Mouse (Mus musculus): Measurements from ENCODE around the gene Ranbp10. TPM values are rescaled to one million over a fixed set of nuclear protein-coding genes. Genes with fewer than 3 reads are reported as not detected.

Ranbp10 gene
- polyA plus RNA-seq, 1 experiment from 2014 or later, result 14.1 TPM

DNA sequence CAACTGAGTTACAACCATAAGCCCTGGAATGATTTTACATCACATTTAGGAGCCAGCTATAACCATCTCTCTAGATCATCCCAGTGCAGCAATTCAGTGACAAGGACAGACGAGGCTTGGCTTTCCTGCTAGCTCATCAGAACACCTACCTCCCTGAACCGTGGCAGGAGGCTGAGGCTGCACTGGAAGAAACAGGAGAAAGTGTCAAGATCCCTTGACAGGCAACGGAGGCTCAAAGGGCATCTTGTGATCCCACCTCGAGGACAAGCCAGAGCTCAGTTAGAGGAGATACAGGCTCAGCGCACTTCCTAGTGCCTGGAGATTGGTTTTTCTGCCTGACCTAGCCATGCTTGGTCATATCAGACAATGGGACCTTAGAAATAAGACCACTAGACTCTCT lies 14.6 kb downstream of the Ranbp10 start:
- no peaks in the 10 kb centered on the region for H3K27me3 ChIP-seq (ENCODE audit: control insufficient read depth, insufficient read depth, low read length)
- no peak overlapping the region for H3K4me2 ChIP-seq (ENCODE audit: low read depth, low read length)
- H3K9me3 ChIP-seq (replicated peaks; ENCODE audit: control insufficient read depth, low read length), result no peaks in the 10 kb centered on the region
- no peak overlapping the region for H3K4me3 ChIP-seq (replicated peaks; ENCODE audit: low read length)
- ATAC-seq (ENCODE audit: insufficient read depth, low FRiP score), result no peak
- no peaks in the 10 kb centered on the region for H3K36me3 ChIP-seq (ENCODE audit: control insufficient read depth, insufficient read depth, low read length)
- WGBS, result 83% methylated on average over 5 of the region's 5 CpGs
- H3K4me1 ChIP-seq (ENCODE audit: control insufficient read depth, insufficient read depth, low read length), result no peaks in the 10 kb centered on the region; the same call in 1 of the 2 replicates
- H3K27ac ChIP-seq (ENCODE audit: low read length), result no peak overlapping the region; the same call in 1 of the 2 replicates
- no peak overlapping the region for H3K9ac ChIP-seq (ENCODE audit: low read length)

DNA sequence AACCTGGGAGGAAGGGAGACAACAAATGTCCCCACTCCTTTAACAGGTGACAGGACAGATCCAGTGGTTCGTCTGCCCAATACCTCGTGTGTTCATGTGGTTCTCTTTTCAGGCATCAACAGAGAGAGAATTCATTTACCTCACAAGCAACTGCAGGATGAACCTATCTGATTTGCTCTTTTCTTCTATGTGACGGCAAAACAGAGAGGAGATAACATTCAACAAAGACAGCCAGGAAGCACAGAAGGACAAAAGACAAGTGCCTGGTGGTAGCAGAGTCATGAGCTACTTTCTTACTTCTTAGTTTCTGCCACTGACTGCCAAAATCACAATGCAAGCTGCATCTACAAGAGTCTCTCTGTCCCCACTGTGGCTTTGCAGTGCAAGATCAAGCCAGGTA lies 15.6 kb downstream of the Ranbp10 start:
- no peaks in the 10 kb centered on the region; the same call in 1 of the 2 replicates for H3K4me1 ChIP-seq (ENCODE audit: control insufficient read depth, insufficient read depth, low read length)
- WGBS, result 66% methylated on average over 3 of the region's 3 CpGs
- no peak overlapping the region for H3K4me2 ChIP-seq (ENCODE audit: low read depth, low read length)
- no peaks in the 10 kb centered on the region for H3K9me3 ChIP-seq (replicated peaks; ENCODE audit: control insufficient read depth, low read length)
- ATAC-seq (ENCODE audit: insufficient read depth, low FRiP score), result no peak
- H3K27me3 ChIP-seq (ENCODE audit: control insufficient read depth, insufficient read depth, low read length), result no peaks in the 10 kb centered on the region
- no peaks in the 10 kb centered on the region for H3K36me3 ChIP-seq (ENCODE audit: control insufficient read depth, insufficient read depth, low read length)
- H3K27ac ChIP-seq (ENCODE audit: low read length), result no peak overlapping the region
- no peak overlapping the region for H3K9ac ChIP-seq (ENCODE audit: low read length)
- no peak overlapping the region for H3K4me3 ChIP-seq (replicated peaks; ENCODE audit: low read length)

DNA sequence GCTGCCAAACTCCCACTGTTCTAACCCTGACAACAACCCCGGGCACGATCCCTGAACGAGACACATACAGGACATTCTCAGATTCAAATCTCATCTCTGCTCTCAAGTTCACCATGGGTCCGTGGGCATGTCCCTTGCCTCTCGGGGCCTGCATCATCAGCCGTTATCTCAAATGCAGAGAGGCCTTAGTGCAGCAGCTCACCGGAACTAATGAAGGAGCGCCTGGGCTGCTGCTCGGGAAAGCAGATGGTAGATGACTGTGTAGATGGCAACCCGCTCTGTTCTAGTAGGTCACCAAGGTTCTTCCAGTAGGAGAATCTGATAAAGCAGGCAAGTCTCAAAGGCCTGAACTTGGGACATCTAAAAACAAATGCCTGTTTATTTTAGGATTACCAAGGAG lies 16.1 kb downstream of the Ranbp10 start:
- Histone ChIP-seq H3K4me2 (ENCODE audit: low read depth, low read length) (no peak overlapping the region), H3K4me3 (replicated peaks; ENCODE audit: low read length) (no peak overlapping the region), H3K36me3 (ENCODE audit: control insufficient read depth, insufficient read depth, low read length) (no peaks in the 10 kb centered on the region), H3K4me1 (ENCODE audit: control insufficient read depth, insufficient read depth, low read length) (no peaks in the 10 kb centered on the region; the same call in 1 of the 2 replicates), H3K9me3 (replicated peaks; ENCODE audit: control insufficient read depth, low read length) (no peaks in the 10 kb centered on the region), H3K27ac (ENCODE audit: low read length) (no peak overlapping the region), H3K9ac (ENCODE audit: low read length) (no peak overlapping the region), H3K27me3 (ENCODE audit: control insufficient read depth, insufficient read depth, low read length) (no peaks in the 10 kb centered on the region)
- 89% methylated on average over 10 of the region's 10 CpGs for WGBS
- ATAC-seq (ENCODE audit: insufficient read depth, low FRiP score), result no peak

DNA sequence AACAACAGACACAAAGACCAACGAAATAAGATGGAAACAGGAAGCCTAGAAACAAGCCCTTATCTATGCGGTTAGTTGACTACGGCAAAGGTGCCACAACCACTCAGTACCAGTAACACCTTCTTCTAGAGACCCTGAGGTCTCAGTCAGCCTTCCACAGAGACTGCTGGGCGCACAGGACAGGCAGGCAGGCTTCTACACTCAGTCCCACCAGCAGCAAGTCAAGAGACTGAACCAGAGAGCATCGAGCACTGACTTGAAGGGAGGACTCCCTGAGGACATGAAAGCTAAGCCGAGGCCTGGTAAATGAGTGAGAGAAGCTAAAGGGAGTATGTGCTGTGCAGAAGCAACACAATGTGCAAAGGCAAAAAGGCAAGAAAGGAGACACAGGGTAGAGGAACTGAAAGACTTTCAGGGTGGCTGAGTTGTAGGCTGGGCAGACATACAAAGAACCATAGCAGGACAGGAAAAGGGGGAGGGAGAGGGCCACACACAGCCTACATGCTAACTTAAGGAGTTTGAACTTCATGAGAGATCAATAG lies 16.8 kb downstream of the Ranbp10 start:
- Histone ChIP-seq H3K27ac (ENCODE audit: low read length) (no peak overlapping the region), H3K4me1 (ENCODE audit: control insufficient read depth, insufficient read depth, low read length) (no peaks in the 10 kb centered on the region; the same call in 1 of the 2 replicates), H3K9ac (ENCODE audit: low read length) (no peak overlapping the region), H3K4me2 (ENCODE audit: low read depth, low read length) (no peak overlapping the region), H3K27me3 (ENCODE audit: control insufficient read depth, insufficient read depth, low read length) (no peaks in the 10 kb centered on the region), H3K9me3 (replicated peaks; ENCODE audit: control insufficient read depth, low read length) (no peaks in the 10 kb centered on the region), H3K4me3 (replicated peaks; ENCODE audit: low read length) (no peak overlapping the region), H3K36me3 (ENCODE audit: control insufficient read depth, insufficient read depth, low read length) (no peaks in the 10 kb centered on the region)
- WGBS, result 85% methylated on average over 6 of the region's 6 CpGs
- no peak for ATAC-seq (ENCODE audit: insufficient read depth, low FRiP score)

DNA sequence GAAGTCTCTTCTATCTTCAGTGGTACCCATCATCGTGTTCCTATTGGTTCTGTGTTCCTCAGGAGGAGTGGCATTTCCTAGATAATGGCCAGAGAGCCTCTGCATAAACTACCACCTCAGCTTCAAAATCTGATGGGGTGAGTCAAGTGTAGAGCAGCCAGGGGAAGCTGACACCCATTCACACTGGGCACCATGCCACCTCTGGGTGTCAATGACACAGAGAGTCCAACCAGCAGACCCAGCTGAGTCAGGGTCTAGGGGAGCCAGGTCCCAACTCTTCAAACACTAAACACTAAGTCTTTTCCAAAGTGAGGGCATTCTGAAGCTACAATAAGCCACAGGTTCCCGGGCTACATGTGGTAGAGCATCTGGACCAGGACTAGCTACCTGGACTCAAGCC lies 18.7 kb downstream of the Ranbp10 start:
- Histone ChIP-seq H3K36me3 (ENCODE audit: control insufficient read depth, insufficient read depth, low read length) (no peaks in the 10 kb centered on the region), H3K27me3 (ENCODE audit: control insufficient read depth, insufficient read depth, low read length) (no peaks in the 10 kb centered on the region), H3K4me2 (ENCODE audit: low read depth, low read length) (no peak overlapping the region), H3K4me3 (replicated peaks; ENCODE audit: low read length) (no peak overlapping the region), H3K9ac (ENCODE audit: low read length) (no peak overlapping the region), H3K4me1 (ENCODE audit: control insufficient read depth, insufficient read depth, low read length) (no peaks in the 10 kb centered on the region; the same call in 1 of the 2 replicates), H3K9me3 (replicated peaks; ENCODE audit: control insufficient read depth, low read length) (no peaks in the 10 kb centered on the region), H3K27ac (ENCODE audit: low read length) (no peak overlapping the region)
- no peak for ATAC-seq (ENCODE audit: insufficient read depth, low FRiP score)
- WGBS, result 96% methylated on average over 2 of the region's 2 CpGs

DNA sequence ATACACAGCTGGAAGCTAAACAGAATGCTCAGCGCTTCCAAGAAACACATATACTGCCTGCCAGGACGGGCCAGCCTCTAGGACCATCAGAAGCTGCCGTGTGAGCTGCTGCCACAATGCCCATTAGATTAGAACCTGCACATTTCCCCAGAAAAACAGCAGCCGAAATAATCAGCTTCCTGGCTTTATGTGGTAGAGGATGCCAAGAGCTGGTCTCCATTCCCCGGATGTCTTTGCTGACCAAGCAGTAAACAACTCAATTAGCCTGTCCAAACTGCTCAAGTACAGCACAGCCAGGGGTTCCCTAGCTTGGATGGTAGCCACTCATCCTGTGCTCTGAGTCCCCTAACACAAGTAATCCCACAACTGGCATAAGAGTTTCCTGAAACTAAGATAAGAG lies 19.4 kb downstream of the Ranbp10 start:
- no peak overlapping the region for H3K4me3 ChIP-seq (replicated peaks; ENCODE audit: low read length)
- H3K9ac ChIP-seq (ENCODE audit: low read length), result no peak overlapping the region
- no peaks in the 10 kb centered on the region for H3K9me3 ChIP-seq (replicated peaks; ENCODE audit: control insufficient read depth, low read length)
- H3K4me1 ChIP-seq (ENCODE audit: control insufficient read depth, insufficient read depth, low read length), result no peaks in the 10 kb centered on the region; the same call in 1 of the 2 replicates
- WGBS, result 85% methylated on average over 5 of the region's 5 CpGs
- no peak for ATAC-seq (ENCODE audit: insufficient read depth, low FRiP score)
- H3K36me3 ChIP-seq (ENCODE audit: control insufficient read depth, insufficient read depth, low read length), result no peaks in the 10 kb centered on the region
- no peak overlapping the region for H3K4me2 ChIP-seq (ENCODE audit: low read depth, low read length)
- H3K27me3 ChIP-seq (ENCODE audit: control insufficient read depth, insufficient read depth, low read length), result no peaks in the 10 kb centered on the region
- H3K27ac ChIP-seq (ENCODE audit: low read length), result no peak overlapping the region

DNA sequence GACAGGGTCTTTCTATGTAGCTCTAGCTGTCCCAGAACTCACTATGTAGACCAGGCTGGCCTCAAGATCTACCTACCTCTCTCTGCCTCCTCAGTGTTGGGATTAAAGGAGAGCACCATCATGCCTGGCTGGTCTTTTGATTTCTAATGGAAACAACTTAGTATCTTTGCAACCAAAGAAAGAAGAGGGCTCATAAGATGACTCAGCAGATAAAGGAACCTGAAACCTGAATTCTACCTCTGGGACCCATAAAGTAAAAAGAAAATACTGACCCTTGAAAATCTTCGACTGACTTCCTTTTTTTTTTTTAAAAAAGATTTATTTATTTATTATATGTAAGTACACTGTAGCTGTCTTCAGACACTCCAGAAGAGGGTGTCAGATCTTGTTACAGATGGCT lies 21.2 kb downstream of the Ranbp10 start:
- H3K36me3 ChIP-seq (ENCODE audit: control insufficient read depth, insufficient read depth, low read length), result no peaks in the 10 kb centered on the region
- H3K4me2 ChIP-seq (ENCODE audit: low read depth, low read length), result no peak overlapping the region
- peak overlapping the region; percentile 67; the same call in 1 of the 2 replicates for H3K27ac ChIP-seq (ENCODE audit: low read length)
- H3K4me1 ChIP-seq (ENCODE audit: control insufficient read depth, insufficient read depth, low read length), result peaks cover 2% of the 10 kb centered on the region; the same call in 1 of the 2 replicates
- H3K9ac ChIP-seq (ENCODE audit: low read length), result no peak overlapping the region
- H3K4me3 ChIP-seq (replicated peaks; ENCODE audit: low read length), result no peak overlapping the region
- 76% methylated on average over 1 of the region's 1 CpGs for WGBS
- ATAC-seq (ENCODE audit: insufficient read depth, low FRiP score), result no peak
- H3K27me3 ChIP-seq (ENCODE audit: control insufficient read depth, insufficient read depth, low read length), result no peaks in the 10 kb centered on the region
- no peaks in the 10 kb centered on the region for H3K9me3 ChIP-seq (replicated peaks; ENCODE audit: control insufficient read depth, low read length)

DNA sequence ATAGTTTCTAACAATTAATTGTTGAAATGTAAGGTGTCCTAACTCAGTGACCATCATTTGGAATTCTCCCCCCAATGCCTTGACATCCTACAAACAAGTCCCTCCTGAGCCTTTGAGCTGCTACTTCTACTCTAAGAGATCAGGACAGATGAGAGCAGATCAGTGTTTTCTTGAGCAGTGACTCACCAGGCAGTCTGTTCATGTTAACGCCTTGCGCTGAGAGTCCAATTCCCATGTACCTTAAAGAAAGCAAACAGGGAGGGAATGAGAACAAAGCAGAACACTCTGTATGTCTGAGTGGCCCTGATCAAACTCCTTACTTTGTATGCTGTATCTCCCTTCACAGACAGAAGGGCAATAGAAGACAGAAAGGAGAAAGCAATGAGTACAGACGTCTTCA lies 21.8 kb downstream of the Ranbp10 start:
- ATAC-seq (ENCODE audit: insufficient read depth, low FRiP score), result no peak
- no peak overlapping the region; the same call in 1 of the 2 replicates for H3K9ac ChIP-seq (ENCODE audit: low read length)
- H3K36me3 ChIP-seq (ENCODE audit: control insufficient read depth, insufficient read depth, low read length), result no peaks in the 10 kb centered on the region
- peak overlapping the region; percentile 67 for H3K27ac ChIP-seq (ENCODE audit: low read length)
- H3K4me1 ChIP-seq (ENCODE audit: control insufficient read depth, insufficient read depth, low read length), result peaks cover 7% of the 10 kb centered on the region; the same call in 1 of the 2 replicates
- 65% methylated on average over 3 of the region's 3 CpGs for WGBS
- no peak overlapping the region for H3K4me3 ChIP-seq (replicated peaks; ENCODE audit: low read length)
- H3K9me3 ChIP-seq (replicated peaks; ENCODE audit: control insufficient read depth, low read length), result no peaks in the 10 kb centered on the region
- no peak overlapping the region for H3K4me2 ChIP-seq (ENCODE audit: low read depth, low read length)
- no peaks in the 10 kb centered on the region for H3K27me3 ChIP-seq (ENCODE audit: control insufficient read depth, insufficient read depth, low read length)

DNA sequence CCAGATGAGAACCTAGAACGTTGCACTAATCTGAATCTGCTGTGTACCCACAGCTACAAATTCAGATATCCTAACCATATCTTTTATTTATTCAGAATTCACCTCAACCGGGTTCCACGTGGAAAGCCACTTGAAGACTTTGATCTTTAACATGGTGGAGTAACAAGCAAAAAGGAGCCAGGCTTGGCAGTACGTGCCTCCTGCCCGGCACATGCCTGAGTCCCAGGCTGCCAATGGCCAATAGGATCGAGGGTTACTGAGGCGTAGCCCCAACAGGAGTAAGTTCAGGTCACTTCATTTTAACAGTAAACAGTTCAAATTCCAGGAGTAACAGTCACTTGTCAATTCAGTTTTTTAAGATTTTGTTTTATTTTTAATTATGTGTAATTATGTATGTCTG lies 22.4 kb downstream of the Ranbp10 start:
- 80% methylated on average over 7 of the region's 7 CpGs for WGBS
- Histone ChIP-seq H3K4me3 (replicated peaks; ENCODE audit: low read length) (no peak overlapping the region), H3K9ac (ENCODE audit: low read length) (no peak overlapping the region)

More for the DNA sequence above, 22.4 kb downstream of the Ranbp10 start:
- H3K27ac ChIP-seq (ENCODE audit: low read length), result 0 out of 2 replicates have a peak overlapping the region, but pooled peaks have one; percentile 67
- ATAC-seq (ENCODE audit: insufficient read depth, low FRiP score), result no peak
- no peaks in the 10 kb centered on the region for H3K36me3 ChIP-seq (ENCODE audit: control insufficient read depth, insufficient read depth, low read length)
- H3K9me3 ChIP-seq (replicated peaks; ENCODE audit: control insufficient read depth, low read length), result no peaks in the 10 kb centered on the region
- H3K27me3 ChIP-seq (ENCODE audit: control insufficient read depth, insufficient read depth, low read length), result no peaks in the 10 kb centered on the region
- peaks cover 10% of the 10 kb centered on the region; the same call in 1 of the 2 replicates for H3K4me1 ChIP-seq (ENCODE audit: control insufficient read depth, insufficient read depth, low read length)
- H3K4me2 ChIP-seq (ENCODE audit: low read depth, low read length), result no peak overlapping the region

All from stomach, embryonic 16.5 days (tissue).